Comparison of ENCODE assay signal across 9 mouse cellular contexts in genomic region chr7:128009715-128010340, GRCm38 (mm10). TPM values are rescaled to one million over a fixed set of nuclear protein-coding genes. Genes with fewer than 3 reads are reported as not detected.
DNase-seq lines count a peak whose midpoint lies in the region; ATAC-seq and TF ChIP-seq lines count a peak whose summit lies in the region.
"Had no signal": no experiment of that assay in that cellular context is flagged by ENCODE, and none has a peak within 500 bp of the region (broad histone marks: within the 10 kb centered on the region; RNA-seq: fewer than 3 reads in every experiment).

No protein-coding gene starts in this region.

- WGBS in midbrain, embryonic 10.5 days, result 52% methylated on average over 40 of the region's 40 CpGs
- WGBS in midbrain, postnatal 0 days, result 57% methylated on average over 38 of the region's 40 CpGs
- 51% methylated on average over 40 of the region's 40 CpGs for WGBS in hindbrain, embryonic 12.5 days
- WGBS in limb, embryonic 10.5 days, result 44% methylated on average over 40 of the region's 40 CpGs
- WGBS in neural tube, embryonic 14.5 days, result 50% methylated on average over 40 of the region's 40 CpGs

- H3K36me3 ChIP-seq in midbrain, embryonic 10.5 days, result no peaks in the 10 kb centered on the region
- no peaks in the 10 kb centered on the region for H3K36me3 ChIP-seq in midbrain, postnatal 0 days (ENCODE audit: insufficient read depth, low read length)
- H3K36me3 ChIP-seq in hindbrain, embryonic 12.5 days, result no peaks in the 10 kb centered on the region
- H3K36me3 ChIP-seq in limb, embryonic 10.5 days, result no peaks in the 10 kb centered on the region
- H3K36me3 ChIP-seq in neural tube, embryonic 14.5 days (ENCODE audit: control insufficient read depth, insufficient read depth, low read length), result no peaks in the 10 kb centered on the region

- no peak overlapping the region for H3K4me2 ChIP-seq in midbrain, postnatal 0 days (ENCODE audit: low read depth, low read length, poor library complexity, severe bottlenecking)
- peak overlapping the region; percentile 1; the same call in 1 of the 2 replicates for H3K4me2 ChIP-seq in hindbrain, embryonic 12.5 days (replicated peaks)
- H3K4me2 ChIP-seq in neural tube, embryonic 14.5 days (ENCODE audit: low read depth, low read length), result 0 out of 2 replicates have a peak overlapping the region, but pooled peaks have one; percentile 8

- ATAC-seq in midbrain, postnatal 0 days (ENCODE audit: low FRiP score), result no peak
- no peak for ATAC-seq in hindbrain, embryonic 12.5 days (ENCODE audit: low FRiP score)
- no peak for ATAC-seq in neural tube, embryonic 14.5 days (ENCODE audit: low read depth)

- H3K9ac ChIP-seq in midbrain, postnatal 0 days (replicated peaks; ENCODE audit: low read length, poor library complexity, severe bottlenecking), result no peak overlapping the region
- H3K9ac ChIP-seq in hindbrain, embryonic 12.5 days, result no peak overlapping the region
- no peak overlapping the region for H3K9ac ChIP-seq in neural tube, embryonic 14.5 days (replicated peaks; ENCODE audit: low read depth, low read length)
- H3K9ac ChIP-seq: liver, embryonic 14.5 days had no signal

- no peaks in the 10 kb centered on the region for H3K9me3 ChIP-seq in midbrain, embryonic 10.5 days (replicated peaks)
- no peaks in the 10 kb centered on the region for H3K9me3 ChIP-seq in midbrain, postnatal 0 days (ENCODE audit: low read length)
- H3K9me3 ChIP-seq in hindbrain, embryonic 12.5 days (replicated peaks), result no peaks in the 10 kb centered on the region
- no peaks in the 10 kb centered on the region for H3K9me3 ChIP-seq in limb, embryonic 10.5 days (replicated peaks)
- H3K9me3 ChIP-seq in neural tube, embryonic 14.5 days (ENCODE audit: control insufficient read depth, low read length), result no peaks in the 10 kb centered on the region

- no peak for TF ChIP-seq CTCF in midbrain, postnatal 0 days (IDR thresholded peaks at IDR 0.05)

- peaks cover 29% of the 10 kb centered on the region for H3K27me3 ChIP-seq in midbrain, embryonic 10.5 days (ENCODE audit: low read depth, poor library complexity, severe bottlenecking)
- H3K27me3 ChIP-seq in midbrain, postnatal 0 days (ENCODE audit: insufficient read depth, low read length), result no peaks in the 10 kb centered on the region
- 0 out of 2 replicates have a peak, but pooled peaks cover under 1% of the 10 kb centered on the region for H3K27me3 ChIP-seq in hindbrain, embryonic 12.5 days
- peaks cover 51% of the 10 kb centered on the region for H3K27me3 ChIP-seq in limb, embryonic 10.5 days (ENCODE audit: low read depth, poor library complexity, severe bottlenecking)
- no peaks in the 10 kb centered on the region for H3K27me3 ChIP-seq in neural tube, embryonic 14.5 days (ENCODE audit: control insufficient read depth, insufficient read depth, low read length)

- DNase-seq in midbrain, embryonic 10.5 days (ENCODE audit: low spot score), result no peak
- no peak for DNase-seq in midbrain, postnatal 0 days (ENCODE audit: low spot score)
- no peak for DNase-seq in limb, embryonic 10.5 days (ENCODE audit: low spot score)
- DNase-seq in gastrocnemius, postnatal 10 days, result no peak
- DNase-seq in adrenal gland, adult 2 months, result no peak
- DNase-seq: gastrocnemius, postnatal 25 days had no signal

- H3K27ac ChIP-seq in midbrain, embryonic 10.5 days (replicated peaks), result peak overlapping the region; percentile 28; the same call in 1 of the 2 replicates
- no peak overlapping the region for H3K27ac ChIP-seq in midbrain, postnatal 0 days (ENCODE audit: low read depth, low read length)
- no peak overlapping the region for H3K27ac ChIP-seq in hindbrain, embryonic 12.5 days
- peak overlapping the region; percentile 34; the same call in 1 of the 2 replicates for H3K27ac ChIP-seq in limb, embryonic 10.5 days
- no peak overlapping the region for H3K27ac ChIP-seq in neural tube, embryonic 14.5 days (ENCODE audit: low read depth, low read length)
- H3K27ac ChIP-seq: liver, embryonic 14.5 days had no signal

- peaks cover 10% of the 10 kb centered on the region for H3K4me1 ChIP-seq in midbrain, embryonic 10.5 days
- H3K4me1 ChIP-seq in midbrain, postnatal 0 days (ENCODE audit: insufficient read depth, low read length), result no peaks in the 10 kb centered on the region
- peaks cover under 1% of the 10 kb centered on the region; the same call in 1 of the 2 replicates for H3K4me1 ChIP-seq in hindbrain, embryonic 12.5 days
- peaks cover 13% of the 10 kb centered on the region for H3K4me1 ChIP-seq in limb, embryonic 10.5 days
- no peaks in the 10 kb centered on the region for H3K4me1 ChIP-seq in neural tube, embryonic 14.5 days (ENCODE audit: control insufficient read depth, insufficient read depth, low read length)

- peak overlapping the region; percentile 18; the same call in 1 of the 2 replicates for H3K4me3 ChIP-seq in midbrain, embryonic 10.5 days
- no peak overlapping the region for H3K4me3 ChIP-seq in midbrain, postnatal 0 days (ENCODE audit: low read depth, low read length)
- no peak overlapping the region for H3K4me3 ChIP-seq in hindbrain, embryonic 12.5 days
- H3K4me3 ChIP-seq in limb, embryonic 10.5 days, result peak overlapping the region; percentile 21
- H3K4me3 ChIP-seq in neural tube, embryonic 14.5 days (ENCODE audit: low read depth, low read length), result no peak overlapping the region

RNA-seq across cellular contexts. Expression of gene Trim72, which starts 6.1 kb away (rescaled TPM):
- not detected in 2 replicates for polyA plus RNA-seq in midbrain, embryonic 10.5 days (2016; fragmentation: Nextera tagmentation; extraction: Ambion mirVana)
- total RNA-seq in midbrain, postnatal 0 days (2014; rRNA removed), result 0.19 and 0.77 TPM in 2 replicates
- polyA plus RNA-seq in midbrain, postnatal 0 days (2015; fragmentation: Nextera tagmentation; extraction: Ambion mirVana), result not detected in 2 replicates
- polyA plus RNA-seq in hindbrain, embryonic 12.5 days (2016; fragmentation: Nextera tagmentation; extraction: Ambion mirVana), result 0.15 and 0.59 TPM in 2 replicates
- not detected in 2 replicates for polyA plus RNA-seq in limb, embryonic 10.5 days (2016; fragmentation: Nextera tagmentation; extraction: Ambion mirVana)
- polyA plus RNA-seq in neural tube, embryonic 14.5 days (2014; fragmentation: Nextera tagmentation; extraction: Ambion mirVana), result not detected in 2 replicates
- total RNA-seq in gastrocnemius, postnatal 10 days (2021), result 100 to 1,000 TPM; 238 to 256 TPM
- total RNA-seq in adrenal gland, adult 2 months (2021), result under 1 TPM in 1 of 2 experiments, not detected in 1; 0.17 TPM
- 0.16 and 0.29 TPM in 2 replicates for polyA plus RNA-seq in adrenal gland, adult 2 months (2012; rRNA removed)

RNA-seq across cellular contexts. Expression of gene Pycard, which starts 16.2 kb away (rescaled TPM):
- 6.1 and 7.5 TPM in 2 replicates for polyA plus RNA-seq in midbrain, embryonic 10.5 days (2016; fragmentation: Nextera tagmentation; extraction: Ambion mirVana)
- total RNA-seq in midbrain, postnatal 0 days (2014; rRNA removed), result 4.3 and 6.6 TPM in 2 replicates
- 7.8 and 10.8 TPM in 2 replicates for polyA plus RNA-seq in midbrain, postnatal 0 days (2015; fragmentation: Nextera tagmentation; extraction: Ambion mirVana)
- 6.4 and 9.4 TPM in 2 replicates for polyA plus RNA-seq in hindbrain, embryonic 12.5 days (2016; fragmentation: Nextera tagmentation; extraction: Ambion mirVana)
- polyA plus RNA-seq in limb, embryonic 10.5 days (2016; fragmentation: Nextera tagmentation; extraction: Ambion mirVana), result 5.2 and 6.5 TPM in 2 replicates
- 4.6 and 6.1 TPM in 2 replicates for polyA plus RNA-seq in neural tube, embryonic 14.5 days (2014; fragmentation: Nextera tagmentation; extraction: Ambion mirVana)
- total RNA-seq in gastrocnemius, postnatal 10 days (2021), result 1 to 10 TPM; 3.3 to 4.9 TPM
- total RNA-seq in adrenal gland, adult 2 months (2021), result 1 to 10 TPM; 2.3 to 3.7 TPM
- 4.4 and 8.1 TPM in 2 replicates for polyA plus RNA-seq in adrenal gland, adult 2 months (2012; rRNA removed)

RNA-seq across cellular contexts. Expression of gene Fus, which starts 42.6 kb away (rescaled TPM):
- 336 and 358 TPM in 2 replicates for polyA plus RNA-seq in midbrain, embryonic 10.5 days (2016; fragmentation: Nextera tagmentation; extraction: Ambion mirVana)
- 29.3 and 41.9 TPM in 2 replicates for total RNA-seq in midbrain, postnatal 0 days (2014; rRNA removed)
- polyA plus RNA-seq in midbrain, postnatal 0 days (2015; fragmentation: Nextera tagmentation; extraction: Ambion mirVana), result 207 and 244 TPM in 2 replicates
- polyA plus RNA-seq in hindbrain, embryonic 12.5 days (2016; fragmentation: Nextera tagmentation; extraction: Ambion mirVana), result 502 and 538 TPM in 2 replicates
- polyA plus RNA-seq in limb, embryonic 10.5 days (2016; fragmentation: Nextera tagmentation; extraction: Ambion mirVana), result 408 and 469 TPM in 2 replicates
- polyA plus RNA-seq in neural tube, embryonic 14.5 days (2014; fragmentation: Nextera tagmentation; extraction: Ambion mirVana), result 47.6 and 52.2 TPM in 2 replicates
- total RNA-seq in gastrocnemius, postnatal 10 days (2021), result 100 to 1,000 TPM; 199 to 239 TPM
- 100 to 1,000 TPM; 176 to 229 TPM for total RNA-seq in adrenal gland, adult 2 months (2021)
- 139 and 145 TPM in 2 replicates for polyA plus RNA-seq in adrenal gland, adult 2 months (2012; rRNA removed)

RNA-seq across cellular contexts. Expression of gene Itgam, which starts 52.6 kb away (rescaled TPM):
- 0.48 and 0.68 TPM in 2 replicates for polyA plus RNA-seq in midbrain, embryonic 10.5 days (2016; fragmentation: Nextera tagmentation; extraction: Ambion mirVana)
- 2.4 and 2.6 TPM in 2 replicates for total RNA-seq in midbrain, postnatal 0 days (2014; rRNA removed)
- polyA plus RNA-seq in midbrain, postnatal 0 days (2015; fragmentation: Nextera tagmentation; extraction: Ambion mirVana), result 0.90 and 0.98 TPM in 2 replicates
- 0.83 and 0.97 TPM in 2 replicates for polyA plus RNA-seq in hindbrain, embryonic 12.5 days (2016; fragmentation: Nextera tagmentation; extraction: Ambion mirVana)
- 0.28 and 0.40 TPM in 2 replicates for polyA plus RNA-seq in limb, embryonic 10.5 days (2016; fragmentation: Nextera tagmentation; extraction: Ambion mirVana)
- 0.25 and 1.2 TPM in 2 replicates for polyA plus RNA-seq in neural tube, embryonic 14.5 days (2014; fragmentation: Nextera tagmentation; extraction: Ambion mirVana)
- 1 to 10 TPM; 1.5 to 3.4 TPM for total RNA-seq in gastrocnemius, postnatal 10 days (2021)
- 1 to 10 TPM; 5.5 to 9.1 TPM for total RNA-seq in adrenal gland, adult 2 months (2021)
- polyA plus RNA-seq in adrenal gland, adult 2 months (2012; rRNA removed), result 2.0 and 2.2 TPM in 2 replicates

RNA-seq across cellular contexts. Expression of gene Gm49368, which starts 52.7 kb away (rescaled TPM):
- polyA plus RNA-seq in midbrain, embryonic 10.5 days (2016; fragmentation: Nextera tagmentation; extraction: Ambion mirVana), result not detected in 2 replicates
- not detected in 2 replicates for total RNA-seq in midbrain, postnatal 0 days (2014; rRNA removed)
- polyA plus RNA-seq in midbrain, postnatal 0 days (2015; fragmentation: Nextera tagmentation; extraction: Ambion mirVana), result not detected in 2 replicates
- polyA plus RNA-seq in hindbrain, embryonic 12.5 days (2016; fragmentation: Nextera tagmentation; extraction: Ambion mirVana), result not detected in 2 replicates
- not detected in 2 replicates for polyA plus RNA-seq in limb, embryonic 10.5 days (2016; fragmentation: Nextera tagmentation; extraction: Ambion mirVana)
- polyA plus RNA-seq in neural tube, embryonic 14.5 days (2014; fragmentation: Nextera tagmentation; extraction: Ambion mirVana), result not detected in 2 replicates
- total RNA-seq in gastrocnemius, postnatal 10 days (2021), result not detected
- not detected for total RNA-seq in adrenal gland, adult 2 months (2021)
- not detected in 2 replicates for polyA plus RNA-seq in adrenal gland, adult 2 months (2012; rRNA removed)
- total RNA-seq: gastrocnemius, postnatal 25 days had no signal

Comparison
In these comparisons a context has a peak if more than half of its experiments do, and no peak if none do; other contexts are left out.
1. H3K27ac ChIP-seq: peak in midbrain, embryonic 10.5 days (single experiment) and limb, embryonic 10.5 days (single experiment); none in midbrain, postnatal 0 days (single experiment), hindbrain, embryonic 12.5 days (single experiment) and neural tube, embryonic 14.5 days (single experiment).
2. H3K4me3 ChIP-seq: peak in midbrain, embryonic 10.5 days (single experiment) and limb, embryonic 10.5 days (single experiment); none in midbrain, postnatal 0 days (single experiment), hindbrain, embryonic 12.5 days (single experiment) and neural tube, embryonic 14.5 days (single experiment).